Mouse (Mus musculus): ENCODE results near the gene Ism1.

GRCm38 (mm10) chr2:139723304-139723703 is 45.3 kb downstream of the Ism1 start:
- TF ChIP-seq CTCF (IDR thresholded peaks at IDR 0.05; ENCODE audit: extremely low read depth, insufficient read depth, low read length) (no peak), POLR2A (IDR thresholded peaks at IDR 0.05; ENCODE audit: extremely low read depth, insufficient read depth, low read length) (no peak)

All from cortical plate, adult 2 months (tissue).